14 mouse cellular contexts compared by ENCODE assay signal in the genomic region with DNA sequence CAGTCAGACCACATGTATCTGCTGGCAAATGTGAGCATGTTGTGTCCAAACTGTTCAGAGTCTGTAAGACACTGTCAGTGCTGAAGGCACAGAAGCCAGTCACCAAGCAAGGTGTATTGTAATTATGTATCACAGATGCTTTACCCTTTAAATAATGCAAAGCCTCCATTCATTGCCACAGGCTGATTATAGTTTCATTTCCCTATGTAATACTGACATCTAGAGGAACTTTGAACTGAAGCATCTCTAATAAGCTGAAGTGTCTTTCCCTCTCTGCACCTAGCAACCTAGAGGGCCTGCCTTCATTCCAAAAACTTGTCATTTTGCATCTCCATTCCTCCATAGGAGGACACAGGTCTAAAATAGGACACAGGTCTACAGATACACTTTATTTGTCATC. TPM values are rescaled to one million over a fixed set of nuclear protein-coding genes. Genes with fewer than 3 reads are reported as not detected.
DNase-seq lines count a peak whose midpoint lies in the region; ATAC-seq lines count a peak whose summit lies in the region.
"Had no signal": no experiment of that assay in that cellular context is flagged by ENCODE, and none has a peak within 500 bp of the region (broad histone marks: within the 10 kb centered on the region; RNA-seq: fewer than 3 reads in every experiment).

No protein-coding gene starts in this region.

- H3K4me2 ChIP-seq in hindbrain, embryonic 15.5 days, result no peak overlapping the region
- no peak overlapping the region for H3K4me2 ChIP-seq in forebrain, embryonic 16.5 days (ENCODE audit: low read length)

- H3K36me3 ChIP-seq in hindbrain, embryonic 15.5 days, result no peaks in the 10 kb centered on the region
- no peaks in the 10 kb centered on the region for H3K36me3 ChIP-seq in hindbrain, embryonic 10.5 days
- no peaks in the 10 kb centered on the region for H3K36me3 ChIP-seq in forebrain, embryonic 16.5 days (ENCODE audit: control insufficient read depth, insufficient read depth)

- DNase-seq in hindbrain, embryonic 10.5 days (ENCODE audit: low spot score), result no peak
- peak; percentile 53 for DNase-seq in 3T3-L1 (ENCODE audit: low read depth, low spot score)
- DNase-seq in A20 (ENCODE audit: low read depth, low spot score), result peak; percentile 33
- no peak for DNase-seq in c-Kit-positive CD71-positive TER-119-positive erythroid progenitor cells, embryonic 14.5 days (ENCODE audit: low spot score)
- no peak for DNase-seq in thymus, postnatal 14 days
- DNase-seq in kidney, adult 9 months, result no peak
- DNase-seq: adrenal gland, postnatal 36 days; cerebellum, adult 8-10 months; gastrocnemius, postnatal 14 days; kidney, postnatal 14 days; right cerebral cortex, postnatal 4 days had no signal

- H3K4me1 ChIP-seq in hindbrain, embryonic 15.5 days (replicated peaks), result no peaks in the 10 kb centered on the region
- H3K4me1 ChIP-seq in hindbrain, embryonic 10.5 days (replicated peaks), result no peaks in the 10 kb centered on the region
- no peaks in the 10 kb centered on the region for H3K4me1 ChIP-seq in forebrain, embryonic 16.5 days (replicated peaks; ENCODE audit: control insufficient read depth, insufficient read depth, low read length)

- H3K27me3 ChIP-seq in hindbrain, embryonic 15.5 days, result no peaks in the 10 kb centered on the region
- no peaks in the 10 kb centered on the region for H3K27me3 ChIP-seq in hindbrain, embryonic 10.5 days (ENCODE audit: insufficient read depth, poor library complexity, severe bottlenecking)
- H3K27me3 ChIP-seq in forebrain, embryonic 16.5 days (replicated peaks; ENCODE audit: control insufficient read depth, insufficient read depth, low read length), result no peaks in the 10 kb centered on the region

- H3K9me3 ChIP-seq in hindbrain, embryonic 15.5 days, result no peaks in the 10 kb centered on the region
- H3K9me3 ChIP-seq in hindbrain, embryonic 10.5 days, result no peaks in the 10 kb centered on the region
- H3K9me3 ChIP-seq in forebrain, embryonic 16.5 days (ENCODE audit: control insufficient read depth, low read length), result no peaks in the 10 kb centered on the region

- H3K27ac ChIP-seq in hindbrain, embryonic 15.5 days (replicated peaks), result no peak overlapping the region
- H3K27ac ChIP-seq in hindbrain, embryonic 10.5 days, result no peak overlapping the region
- no peak overlapping the region for H3K27ac ChIP-seq in forebrain, embryonic 16.5 days (ENCODE audit: low read length)
- H3K27ac ChIP-seq: liver, embryonic 14.5 days had no signal

- H3K4me3 ChIP-seq in hindbrain, embryonic 15.5 days, result no peak overlapping the region
- no peak overlapping the region for H3K4me3 ChIP-seq in hindbrain, embryonic 10.5 days
- no peak overlapping the region for H3K4me3 ChIP-seq in forebrain, embryonic 16.5 days (replicated peaks; ENCODE audit: low read length)

- no peak overlapping the region for H3K9ac ChIP-seq in hindbrain, embryonic 15.5 days
- H3K9ac ChIP-seq in forebrain, embryonic 16.5 days (replicated peaks; ENCODE audit: low read depth, low read length), result no peak overlapping the region
- H3K9ac ChIP-seq: liver, embryonic 14.5 days had no signal

- ATAC-seq in hindbrain, embryonic 15.5 days (ENCODE audit: low FRiP score, low read depth), result peak; percentile 78
- peak; percentile 28; the same call in 1 of the 2 replicates for ATAC-seq in forebrain, embryonic 16.5 days

RNA-seq across cellular contexts. Expression of a gene that starts 52.5 kb away (rescaled TPM):
- 0.06 and 0.26 TPM in 2 replicates for polyA plus RNA-seq in hindbrain, embryonic 15.5 days (2015; fragmentation: Nextera tagmentation; extraction: Ambion mirVana)
- polyA plus RNA-seq in hindbrain, embryonic 10.5 days (2016; fragmentation: Nextera tagmentation; extraction: Ambion mirVana), result not detected in 2 replicates
- polyA plus RNA-seq in forebrain, embryonic 16.5 days (2015; fragmentation: Nextera tagmentation; extraction: Ambion mirVana), result not detected in 2 replicates

Comparison
In these comparisons a context has a peak if more than half of its experiments do, and no peak if none do; other contexts are left out.
1. DNase-seq: peak in 3T3-L1 (single experiment) and A20 (single experiment); none in hindbrain, embryonic 10.5 days (single experiment), c-Kit-positive CD71-positive TER-119-positive erythroid progenitor cells, embryonic 14.5 days (single experiment), thymus, postnatal 14 days (single experiment) and kidney, adult 9 months (single experiment).